Mouse (Mus musculus) liver, embryonic 13.5 days (tissue): ENCODE data around the gene Ddr2. TPM values are rescaled to one million over a fixed set of nuclear protein-coding genes. Genes with fewer than 3 reads are reported as not detected.
"Not testable (repeated sequence)": the region's sequence is repeated elsewhere in the genome, so short reads cannot be mapped to it uniquely, and the experiment has no call there.

ENCODE experiments used
- ATAC-seq: fragments of 200-750 bp; cut with Nextera tagmentation; 2 replicates; pipeline ENCODE4 v1.8.0; 2017; ENCODE audit warnings: low read depth, mild to moderate bottlenecking, moderate number of reproducible peaks, moderate library complexity
- DNase-seq: peaks from one replicate; pipeline ENCODE4 v3.0.0; 2022
- H3K27ac ChIP-seq: fragments of 300-500 bp; sonication (generic); 2 replicates; pipeline ENCODE4 v1.5.1; 2015; ENCODE audit warnings: moderate library complexity, mild to moderate bottlenecking, inconsistent platforms
- H3K27me3 ChIP-seq: fragments of 300-500 bp; sonication (generic); 2 replicates; pipeline ENCODE4 v1.6.1; 2015; ENCODE audit warnings: mild to moderate bottlenecking, inconsistent platforms
- H3K36me3 ChIP-seq: fragments of 300-500 bp; sonication (generic); 2 replicates; pipeline ENCODE4 v1.6.1; 2015; ENCODE audit warnings: mild to moderate bottlenecking, inconsistent platforms
- H3K4me1 ChIP-seq: fragments of 300-500 bp; sonication (generic); replicated peaks from 2 replicates; pipeline ENCODE4 v1.6.1; 2015; ENCODE audit warnings: inconsistent platforms
- H3K4me2 ChIP-seq: fragments of 300-500 bp; sonication (generic); 2 replicates; pipeline ENCODE4 v1.6.1; 2015; ENCODE audit warnings: inconsistent platforms, mild to moderate bottlenecking, moderate library complexity
- H3K4me3 ChIP-seq: fragments of 300-500 bp; sonication (generic); replicated peaks from 2 replicates; pipeline ENCODE4 v1.5.1; 2015; ENCODE audit warnings: mild to moderate bottlenecking, inconsistent platforms
- H3K9ac ChIP-seq: fragments of 300-500 bp; sonication (generic); 2 replicates; pipeline ENCODE4 v1.6.1; 2015; ENCODE audit warnings: mild to moderate bottlenecking, inconsistent platforms
- H3K9me3 ChIP-seq: fragments of 300-500 bp; sonication (generic); replicated peaks from 2 replicates; pipeline ENCODE4 v1.6.1; 2016; ENCODE audit warnings: inconsistent platforms
- WGBS: fragments of 180-500 bp; shearing (Covaris S2); methylation state at CpG from one replicate; pipeline ENCODE4 v1.1.7; 2015; ENCODE audit not compliant: insufficient replicate concordance; 5-methylcytosine and 5-hydroxymethylcytosine counted together
- polyA plus RNA-seq: library from polyadenylated mRNA; unstranded; fragments of >200 nt; fragmentation: Nextera tagmentation; extraction: Ambion mirVana; gene quantifications from 2 replicates; pipeline ENCODE4 v1.2.1, GENCODE M21; 2015

The Ddr2 gene
- polyA plus RNA-seq, 1 experiment from 2014 or later = 1.7 TPM

DNA sequence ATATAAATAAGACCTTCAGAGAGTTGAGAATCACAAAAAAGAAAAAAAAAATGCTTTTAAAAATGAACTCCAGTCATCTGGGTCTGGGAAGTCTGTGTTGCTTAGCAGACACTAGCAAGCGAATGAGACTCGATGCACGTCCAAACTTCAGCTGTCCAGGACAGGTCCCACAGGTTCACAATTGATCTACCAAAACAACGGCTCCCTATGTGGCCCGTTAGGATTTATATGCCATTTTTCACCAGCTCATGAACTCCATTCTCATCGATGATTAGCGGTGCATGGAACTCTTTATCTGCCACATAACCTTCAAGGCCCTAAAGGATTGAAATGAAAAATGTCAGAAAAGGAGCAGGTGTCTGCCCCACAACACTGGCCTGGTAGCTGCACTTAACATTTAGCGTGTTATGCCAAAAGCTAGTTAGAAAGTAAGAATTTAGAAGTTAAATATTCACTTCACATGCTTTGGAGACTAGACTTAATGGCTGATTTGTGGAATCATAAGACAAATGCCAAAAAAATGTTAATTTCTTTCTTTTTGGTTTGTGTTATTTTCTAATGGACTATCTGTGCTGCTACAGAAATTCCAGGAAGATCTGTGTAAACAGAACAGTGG lies 31.8 kb upstream of the Ddr2 start:
- Histone ChIP-seq H3K27me3 (no peaks in the 10 kb centered on the region), H3K9ac (no peak overlapping the region), H3K36me3 (peaks cover 32% of the 10 kb centered on the region), H3K9me3 (no peaks in the 10 kb centered on the region), H3K4me3 (no peak overlapping the region), H3K4me1 (peaks cover 2% of the 10 kb centered on the region), H3K27ac (no peak overlapping the region), H3K4me2 (no peak overlapping the region)
- DNase-seq (no peak), ATAC-seq (no peak)
- 90% methylated on average over 8 of the region's 8 CpGs for WGBS

DNA sequence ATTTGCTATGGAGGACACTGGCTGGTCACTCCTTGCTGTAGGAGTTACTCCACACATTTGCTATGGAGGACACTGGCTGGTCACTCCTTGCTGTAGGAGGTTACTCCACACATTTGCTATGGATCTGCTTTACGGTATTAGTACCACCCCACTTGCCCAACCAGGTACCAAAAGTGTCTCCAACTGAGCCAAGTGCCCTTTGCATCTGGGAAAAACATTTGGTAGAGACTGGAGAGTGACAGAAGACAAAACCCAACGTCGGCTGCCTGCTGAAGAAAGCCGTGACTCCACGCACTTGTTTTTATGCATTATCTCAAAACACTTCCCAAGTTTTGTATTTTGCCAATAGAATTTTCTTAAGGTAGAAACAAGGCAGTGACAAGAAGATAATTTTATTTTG lies 31.1 kb upstream of the Ddr2 start:
- DNase-seq (no peak), ATAC-seq (no peak)
- Histone ChIP-seq H3K9me3 (no peaks in the 10 kb centered on the region), H3K36me3 (peaks cover 30% of the 10 kb centered on the region), H3K27ac (no peak overlapping the region), H3K27me3 (no peaks in the 10 kb centered on the region), H3K4me2 (no peak overlapping the region), H3K4me1 (no peaks in the 10 kb centered on the region), H3K4me3 (no peak overlapping the region), H3K9ac (no peak overlapping the region)
- WGBS = 83% methylated on average over 5 of the region's 5 CpGs

GRCm38 (mm10) chr1:170136351-170137009 lies 25.9 kb upstream of the Ddr2 start:
- 8% methylated on average over 7 of the region's 7 CpGs for WGBS
- H3K4me1 ChIP-seq = no peaks in the 10 kb centered on the region
- DNase-seq = no peak
- no peak overlapping the region for H3K4me3 ChIP-seq
- no peaks in the 10 kb centered on the region for H3K36me3 ChIP-seq
- ATAC-seq = peak; percentile 54; the same call in 1 of the 2 replicates
- H3K9me3 ChIP-seq = no peaks in the 10 kb centered on the region
- no peaks in the 10 kb centered on the region for H3K27me3 ChIP-seq
- H3K27ac ChIP-seq = no peak overlapping the region
- H3K9ac ChIP-seq = no peak overlapping the region
- no peak overlapping the region for H3K4me2 ChIP-seq

- Histone ChIP-seq H3K27ac (no peak overlapping the region), H3K9ac (no peak overlapping the region), H3K4me3 (no peak overlapping the region), H3K4me1 (no peaks in the 10 kb centered on the region), H3K36me3 (no peaks in the 10 kb centered on the region), H3K4me2 (no peak overlapping the region), H3K27me3 (no peaks in the 10 kb centered on the region), H3K9me3 (no peaks in the 10 kb centered on the region)
- no peak for ATAC-seq
- DNase-seq = no peak
- 66% methylated on average over 8 of the region's 8 CpGs for WGBS
These were observed 23.7 kb upstream of the Ddr2 start for GRCm38 (mm10) chr1:170134264-170134663.

- Histone ChIP-seq H3K36me3 (no peaks in the 10 kb centered on the region), H3K9me3 (no peaks in the 10 kb centered on the region), H3K4me3 (no peak overlapping the region), H3K9ac (no peak overlapping the region), H3K27ac (no peak overlapping the region), H3K27me3 (no peaks in the 10 kb centered on the region), H3K4me1 (no peaks in the 10 kb centered on the region), H3K4me2 (no peak overlapping the region)
- ATAC-seq = no peak
- WGBS = 72% methylated on average over 3 of the region's 3 CpGs
- DNase-seq = no peak
These were observed 20.4 kb upstream of the Ddr2 start for GRCm38 (mm10) chr1:170130962-170131361.

GRCm38 (mm10) chr1:170124644-170125043 lies 14.1 kb upstream of the Ddr2 start:
- H3K9ac ChIP-seq = no peak overlapping the region
- no peaks in the 10 kb centered on the region for H3K4me1 ChIP-seq
- ATAC-seq (no peak), DNase-seq (no peak)
- WGBS = 63% methylated on average over 2 of the region's 2 CpGs
- H3K36me3 ChIP-seq = no peaks in the 10 kb centered on the region
- no peak overlapping the region for H3K27ac ChIP-seq
- no peak overlapping the region for H3K4me3 ChIP-seq
- no peaks in the 10 kb centered on the region for H3K27me3 ChIP-seq
- H3K4me2 ChIP-seq = no peak overlapping the region
- no peaks in the 10 kb centered on the region for H3K9me3 ChIP-seq

DNA sequence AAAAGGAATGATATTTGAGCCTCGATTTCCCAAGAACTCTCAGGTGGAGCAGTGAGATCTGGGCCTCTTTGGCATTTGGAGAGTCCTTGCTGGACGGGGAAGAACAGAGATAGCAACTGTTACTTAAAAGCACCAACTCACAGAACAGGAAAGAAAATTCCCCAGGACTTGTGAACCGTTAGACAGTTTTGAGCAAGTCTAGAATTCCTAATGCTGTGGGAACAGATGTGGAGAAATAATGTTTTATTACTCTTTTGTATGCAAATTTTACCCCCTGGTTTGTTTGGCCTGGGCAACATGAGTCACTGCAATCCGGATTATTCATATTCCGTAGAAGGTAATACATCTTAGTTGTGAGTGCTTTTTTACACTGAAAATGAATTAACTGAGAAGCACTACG lies 3.1 kb upstream of the Ddr2 start:
- Histone ChIP-seq H3K27ac (no peak overlapping the region), H3K4me3 (no peak overlapping the region), H3K9me3 (no peaks in the 10 kb centered on the region), H3K4me2 (no peak overlapping the region), H3K9ac (no peak overlapping the region), H3K36me3 (no peaks in the 10 kb centered on the region), H3K27me3 (no peaks in the 10 kb centered on the region), H3K4me1 (no peaks in the 10 kb centered on the region)
- DNase-seq (no peak), ATAC-seq (no peak)
- WGBS = 64% methylated on average over 6 of the region's 6 CpGs

- Histone ChIP-seq H3K36me3 (no peaks in the 10 kb centered on the region), H3K27me3 (no peaks in the 10 kb centered on the region), H3K9me3 (no peaks in the 10 kb centered on the region), H3K4me1 (no peaks in the 10 kb centered on the region), H3K27ac (no peak overlapping the region), H3K4me3 (no peak overlapping the region), H3K4me2 (no peak overlapping the region), H3K9ac (no peak overlapping the region)
- ATAC-seq (no peak), DNase-seq (no peak)
- 82% methylated on average over 10 of the region's 10 CpGs for WGBS
These were observed 1.7 kb upstream of the Ddr2 start for GRCm38 (mm10) chr1:170112261-170112660.

- Histone ChIP-seq H3K4me1 (no peaks in the 10 kb centered on the region), H3K9ac (no peak overlapping the region), H3K4me2 (no peak overlapping the region), H3K27me3 (no peaks in the 10 kb centered on the region), H3K9me3 (no peaks in the 10 kb centered on the region), H3K36me3 (no peaks in the 10 kb centered on the region), H3K27ac (no peak overlapping the region), H3K4me3 (no peak overlapping the region)
- ATAC-seq (no peak), DNase-seq (no peak)
- WGBS = 74% methylated on average over 16 of the region's 16 CpGs
These were observed 1.2 kb upstream of the Ddr2 start for GRCm38 (mm10) chr1:170111651-170112226.

- no peak for DNase-seq
- peak overlapping the region; percentile 18; the same call in 1 of the 2 replicates for H3K27ac ChIP-seq
- no peak overlapping the region for H3K9ac ChIP-seq
- no peaks in the 10 kb centered on the region for H3K9me3 ChIP-seq
- no peaks in the 10 kb centered on the region for H3K27me3 ChIP-seq
- WGBS = 67% methylated on average over 19 of the region's 19 CpGs
- no peaks in the 10 kb centered on the region for H3K4me1 ChIP-seq
- no peak overlapping the region for H3K4me3 ChIP-seq
- no peak overlapping the region for H3K4me2 ChIP-seq
- no peaks in the 10 kb centered on the region for H3K36me3 ChIP-seq
- ATAC-seq = no peak
These were observed 616 bp downstream of the Ddr2 start for GRCm38 (mm10) chr1:170109776-170110515.

DNA sequence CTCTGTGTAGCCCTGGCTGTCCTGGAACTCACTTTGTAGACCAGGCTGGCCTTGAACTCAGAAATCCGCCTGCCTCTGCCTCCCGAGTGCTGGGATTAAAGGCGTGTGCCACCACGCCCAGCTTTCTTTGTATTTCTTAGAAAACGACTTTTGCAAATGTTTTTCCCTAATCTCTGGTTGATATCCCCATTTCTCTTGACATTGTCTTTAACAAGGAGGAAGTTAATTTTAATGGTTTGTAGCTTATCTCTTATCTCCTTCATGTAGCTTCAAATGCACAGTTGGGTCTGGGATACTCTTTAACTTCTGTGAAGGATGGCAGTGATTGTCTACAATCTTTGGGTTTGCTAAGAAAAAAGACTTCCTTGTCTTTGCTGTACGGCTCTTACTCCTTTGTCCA lies 7.7 kb downstream of the Ddr2 start:
- not testable (repeated sequence) for ATAC-seq, H3K36me3 ChIP-seq, H3K4me1 ChIP-seq, H3K27me3 ChIP-seq, H3K9ac ChIP-seq, DNase-seq, H3K4me3 ChIP-seq, H3K9me3 ChIP-seq, H3K27ac ChIP-seq, H3K4me2 ChIP-seq
- WGBS = 59% methylated on average over 6 of the region's 6 CpGs
